In genomic region chr11:60176975-60177657, GRCm38 (mm10) we compare ENCODE assay signal across 8 mouse cellular contexts. TPM values are rescaled to one million over a fixed set of nuclear protein-coding genes. Genes with fewer than 3 reads are reported as not detected.
DNase-seq lines count a peak whose midpoint lies in the region; ATAC-seq lines count a peak whose summit lies in the region.

No protein-coding gene starts in this region.

- DNase-seq in heart, adult 11 months, result peak; percentile 95
- no peak for DNase-seq in heart, postnatal 25 days (ENCODE audit: low spot score)
- DNase-seq in liver, result peak; percentile 33
- no peak for DNase-seq in urinary bladder, postnatal 36 days (ENCODE audit: low spot score in 2 of 2)

- H3K4me2 ChIP-seq in heart, embryonic 11.5 days, result peak overlapping the region; percentile 100
- peak overlapping the region; percentile 99 for H3K4me2 ChIP-seq in kidney, embryonic 15.5 days
- H3K4me2 ChIP-seq in neural tube, embryonic 14.5 days (ENCODE audit: low read depth, low read length), result peak overlapping the region; percentile 98

- no peaks in the 10 kb centered on the region for H3K9me3 ChIP-seq in heart, embryonic 11.5 days (replicated peaks; ENCODE audit: control insufficient read depth, low read length)
- H3K9me3 ChIP-seq in kidney, embryonic 15.5 days (replicated peaks), result no peaks in the 10 kb centered on the region
- no peaks in the 10 kb centered on the region for H3K9me3 ChIP-seq in neural tube, embryonic 14.5 days (ENCODE audit: control insufficient read depth, low read length)

- 1% methylated on average over 42 of the region's 42 CpGs for WGBS in heart, embryonic 11.5 days (ENCODE audit: insufficient replicate concordance)
- WGBS in kidney, embryonic 15.5 days, result 1% methylated on average over 42 of the region's 42 CpGs
- under 1% methylated on average over 42 of the region's 42 CpGs for WGBS in neural tube, embryonic 14.5 days

- ATAC-seq in common myeloid progenitor, adult 5-6 weeks (replicated peaks; ENCODE audit: low read depth, poor library complexity, severe bottlenecking), result peak; percentile 39
- ATAC-seq in heart, embryonic 11.5 days (replicated peaks; ENCODE audit: insufficient number of reproducible peaks, low FRiP score, low TSS enrichment), result peak; percentile 7; the same call in 1 of the 2 replicates
- ATAC-seq in kidney, embryonic 15.5 days (replicated peaks; ENCODE audit: low FRiP score), result peak; percentile 20; the same call in 1 of the 2 replicates
- ATAC-seq in neural tube, embryonic 14.5 days (ENCODE audit: low read depth), result peak; percentile 57

- peak overlapping the region; percentile 89 for H3K9ac ChIP-seq in heart, embryonic 11.5 days (ENCODE audit: low read depth, low read length)
- peak overlapping the region; percentile 67 for H3K9ac ChIP-seq in kidney, embryonic 15.5 days
- H3K9ac ChIP-seq in neural tube, embryonic 14.5 days (replicated peaks; ENCODE audit: low read depth, low read length), result peak overlapping the region; percentile 95

- no peaks in the 10 kb centered on the region for H3K36me3 ChIP-seq in heart, embryonic 11.5 days (ENCODE audit: control insufficient read depth, insufficient read depth, low read length)
- peaks cover 5% of the 10 kb centered on the region; the same call in 1 of the 2 replicates for H3K36me3 ChIP-seq in kidney, embryonic 15.5 days
- no peaks in the 10 kb centered on the region for H3K36me3 ChIP-seq in neural tube, embryonic 14.5 days (ENCODE audit: control insufficient read depth, insufficient read depth, low read length)

- peak overlapping the region; percentile 69 for H3K4me3 ChIP-seq in heart, embryonic 11.5 days (ENCODE audit: low read depth, low read length)
- peak overlapping the region; percentile 66 for H3K4me3 ChIP-seq in kidney, embryonic 15.5 days (replicated peaks)
- peak overlapping the region; percentile 71 for H3K4me3 ChIP-seq in neural tube, embryonic 14.5 days (ENCODE audit: low read depth, low read length)

- no peaks in the 10 kb centered on the region for H3K27me3 ChIP-seq in heart, embryonic 11.5 days (ENCODE audit: control insufficient read depth, insufficient read depth, low read length)
- H3K27me3 ChIP-seq in kidney, embryonic 15.5 days, result no peaks in the 10 kb centered on the region
- H3K27me3 ChIP-seq in neural tube, embryonic 14.5 days (ENCODE audit: control insufficient read depth, insufficient read depth, low read length), result no peaks in the 10 kb centered on the region

- H3K27ac ChIP-seq in heart, embryonic 11.5 days (ENCODE audit: low read depth, low read length), result peak overlapping the region; percentile 98
- H3K27ac ChIP-seq in kidney, embryonic 15.5 days, result peak overlapping the region; percentile 92
- H3K27ac ChIP-seq in neural tube, embryonic 14.5 days (ENCODE audit: low read depth, low read length), result peak overlapping the region; percentile 99

- peaks cover 78% of the 10 kb centered on the region for H3K4me1 ChIP-seq in heart, embryonic 11.5 days (ENCODE audit: control insufficient read depth, insufficient read depth, low read length)
- H3K4me1 ChIP-seq in kidney, embryonic 15.5 days, result peaks cover 89% of the 10 kb centered on the region
- peaks cover 48% of the 10 kb centered on the region for H3K4me1 ChIP-seq in neural tube, embryonic 14.5 days (ENCODE audit: control insufficient read depth, insufficient read depth, low read length)

- intact Hi-C loops in heart, postnatal 25 days (cut with DNase I), result loop anchor here (2.0 kb wide), 1 partner anchor 62 kb away; no protein-coding TSS in a partner anchor

RNA-seq across cellular contexts. Expression of gene Srebf1, which starts 45.3 kb away (rescaled TPM):
- total RNA-seq in heart, postnatal 25 days (2021), result 10 to 100 TPM; 30.7 to 38.3 TPM
- 32.9 and 58.8 TPM in 2 replicates for total RNA-seq in common myeloid progenitor, adult 5-6 weeks (2017)
- polyA plus RNA-seq in heart, embryonic 11.5 days (2014; fragmentation: Nextera tagmentation; extraction: Ambion mirVana), result 39.0 and 41.0 TPM in 2 replicates
- polyA plus RNA-seq in kidney, embryonic 15.5 days (2015; fragmentation: Nextera tagmentation; extraction: Ambion mirVana), result 56.3 and 60.0 TPM in 2 replicates
- 38.5 and 41.3 TPM in 2 replicates for polyA plus RNA-seq in neural tube, embryonic 14.5 days (2014; fragmentation: Nextera tagmentation; extraction: Ambion mirVana)

Comparison
In these comparisons a context has a peak if more than half of its experiments do, and no peak if none do; other contexts are left out.
1. DNase-seq: peak in heart, adult 11 months (single experiment) and liver (single experiment); none in heart, postnatal 25 days (single experiment) and urinary bladder, postnatal 36 days (0 of 2).
2. ATAC-seq: peak in every context shown above with its lines; median percentile 57 in neural tube, embryonic 14.5 days; 39 in common myeloid progenitor, adult 5-6 weeks; 20 in kidney, embryonic 15.5 days; 7 in heart, embryonic 11.5 days.
3. Peak in every context shown above with its lines, with median percentiles within 50 percentile points of each other: H3K27ac ChIP-seq, H3K4me2 ChIP-seq, H3K4me3 ChIP-seq and H3K9ac ChIP-seq.